Mouse (Mus musculus): Measurements from ENCODE around the gene Fam126b. TPM values are rescaled to one million over a fixed set of nuclear protein-coding genes. Genes with fewer than 3 reads are reported as not detected.

Fam126b gene
- total and polyA plus RNA-seq, 2 experiments: 1.8 to 33.0 TPM

- Histone ChIP-seq H3K4me1 (ENCODE audit: control insufficient read depth, insufficient read depth, low read length) (peaks cover 16% of the 10 kb centered on the region), H3K4me3 (ENCODE audit: insufficient read depth, low read depth, low read length) (no peak overlapping the region), H3K27ac (replicated peaks; ENCODE audit: insufficient read depth, low read depth, low read length) (no peak overlapping the region), H3K9ac (ENCODE audit: low read depth, low read length) (no peak overlapping the region), H3K27me3 (ENCODE audit: control insufficient read depth, insufficient read depth, low read length) (no peaks in the 10 kb centered on the region), H3K36me3 (ENCODE audit: control insufficient read depth, insufficient read depth, low read length) (no peaks in the 10 kb centered on the region), H3K79me2 (ENCODE audit: control insufficient read depth, insufficient read depth, low read length) (no peaks in the 10 kb centered on the region)
- TF ChIP-seq CTCF (IDR thresholded peaks at IDR 0.05; ENCODE audit: low read depth, low read length) (no peak), POLR2A (IDR thresholded peaks at IDR 0.05; ENCODE audit: extremely low read depth, insufficient read depth, low read length) (no peak)
- 81% methylated on average over 6 of the region's 6 CpGs for WGBS
- DNase-seq (ENCODE audit: extremely low read depth, low read depth, low spot score): no peak
Observed at GRCm38 (mm10) chr1:58617978-58618668, 32.0 kb upstream of the Fam126b start.

GRCm38 (mm10) chr1:58617076-58617475 lies 31.0 kb upstream of the Fam126b start:
- no peak overlapping the region for H3K9ac ChIP-seq (ENCODE audit: low read depth, low read length)
- H3K4me3 ChIP-seq (ENCODE audit: insufficient read depth, low read depth, low read length): no peak overlapping the region
- DNase-seq (ENCODE audit: extremely low read depth, low read depth, low spot score): no peak
- H3K27me3 ChIP-seq (ENCODE audit: control insufficient read depth, insufficient read depth, low read length): no peaks in the 10 kb centered on the region
- H3K4me1 ChIP-seq (ENCODE audit: control insufficient read depth, insufficient read depth, low read length): peaks cover 16% of the 10 kb centered on the region
- no peak overlapping the region for H3K27ac ChIP-seq (replicated peaks; ENCODE audit: insufficient read depth, low read depth, low read length)
- no peaks in the 10 kb centered on the region for H3K36me3 ChIP-seq (ENCODE audit: control insufficient read depth, insufficient read depth, low read length)
- WGBS: 87% methylated on average over 5 of the region's 5 CpGs
- no peaks in the 10 kb centered on the region for H3K79me2 ChIP-seq (ENCODE audit: control insufficient read depth, insufficient read depth, low read length)
- no peak for TF ChIP-seq POLR2A (IDR thresholded peaks at IDR 0.05; ENCODE audit: extremely low read depth, insufficient read depth, low read length)
- no peak for TF ChIP-seq CTCF (IDR thresholded peaks at IDR 0.05; ENCODE audit: low read depth, low read length)

- no peaks in the 10 kb centered on the region for H3K79me2 ChIP-seq (ENCODE audit: control insufficient read depth, insufficient read depth, low read length)
- H3K36me3 ChIP-seq (ENCODE audit: control insufficient read depth, insufficient read depth, low read length): no peaks in the 10 kb centered on the region
- H3K4me3 ChIP-seq (ENCODE audit: insufficient read depth, low read depth, low read length): no peak overlapping the region
- TF ChIP-seq CTCF (IDR thresholded peaks at IDR 0.05; ENCODE audit: low read depth, low read length): no peak
- no peak for TF ChIP-seq POLR2A (IDR thresholded peaks at IDR 0.05; ENCODE audit: extremely low read depth, insufficient read depth, low read length)
- H3K4me1 ChIP-seq (ENCODE audit: control insufficient read depth, insufficient read depth, low read length): peaks cover 18% of the 10 kb centered on the region
- WGBS: 47% methylated on average over 3 of the region's 3 CpGs
- H3K27ac ChIP-seq (replicated peaks; ENCODE audit: insufficient read depth, low read depth, low read length): peak overlapping the region; percentile 79; the same call in 1 of the 2 replicates
- no peaks in the 10 kb centered on the region for H3K27me3 ChIP-seq (ENCODE audit: control insufficient read depth, insufficient read depth, low read length)
- peak; percentile 52 for DNase-seq (ENCODE audit: extremely low read depth, low read depth, low spot score)
- H3K9ac ChIP-seq (ENCODE audit: low read depth, low read length): no peak overlapping the region
Observed at GRCm38 (mm10) chr1:58616176-58616575, 30.1 kb upstream of the Fam126b start.

- Histone ChIP-seq H3K79me2 (ENCODE audit: control insufficient read depth, insufficient read depth, low read length) (no peaks in the 10 kb centered on the region), H3K36me3 (ENCODE audit: control insufficient read depth, insufficient read depth, low read length) (no peaks in the 10 kb centered on the region), H3K9ac (ENCODE audit: low read depth, low read length) (no peak overlapping the region), H3K4me3 (ENCODE audit: insufficient read depth, low read depth, low read length) (0 out of 2 replicates have a peak overlapping the region, but pooled peaks have one; percentile 11), H3K27ac (replicated peaks; ENCODE audit: insufficient read depth, low read depth, low read length) (peak overlapping the region; percentile 98), H3K27me3 (ENCODE audit: control insufficient read depth, insufficient read depth, low read length) (no peaks in the 10 kb centered on the region), H3K4me1 (ENCODE audit: control insufficient read depth, insufficient read depth, low read length) (peaks cover 20% of the 10 kb centered on the region)
- DNase-seq (ENCODE audit: extremely low read depth, low read depth, low spot score): peak; percentile 88
- 61% methylated on average over 4 of the region's 4 CpGs for WGBS
- TF ChIP-seq POLR2A (IDR thresholded peaks at IDR 0.05; ENCODE audit: extremely low read depth, insufficient read depth, low read length) (no peak), CTCF (IDR thresholded peaks at IDR 0.05; ENCODE audit: low read depth, low read length) (no peak)
Observed at GRCm38 (mm10) chr1:58615146-58615545, 29.0 kb upstream of the Fam126b start.

- no peaks in the 10 kb centered on the region for H3K79me2 ChIP-seq (ENCODE audit: control insufficient read depth, insufficient read depth, low read length)
- H3K4me1 ChIP-seq (ENCODE audit: control insufficient read depth, insufficient read depth, low read length): peaks cover 20% of the 10 kb centered on the region
- DNase-seq (ENCODE audit: extremely low read depth, low read depth, low spot score): peak; percentile 97
- H3K36me3 ChIP-seq (ENCODE audit: control insufficient read depth, insufficient read depth, low read length): no peaks in the 10 kb centered on the region
- TF ChIP-seq CTCF (IDR thresholded peaks at IDR 0.05; ENCODE audit: low read depth, low read length): no peak
- TF ChIP-seq POLR2A (IDR thresholded peaks at IDR 0.05; ENCODE audit: extremely low read depth, insufficient read depth, low read length): no peak
- no peaks in the 10 kb centered on the region for H3K27me3 ChIP-seq (ENCODE audit: control insufficient read depth, insufficient read depth, low read length)
- WGBS: 36% methylated on average over 3 of the region's 3 CpGs
- H3K9ac ChIP-seq (ENCODE audit: low read depth, low read length): no peak overlapping the region
- H3K27ac ChIP-seq (replicated peaks; ENCODE audit: insufficient read depth, low read depth, low read length): peak overlapping the region; percentile 98
- no peak overlapping the region for H3K4me3 ChIP-seq (ENCODE audit: insufficient read depth, low read depth, low read length)
Observed at GRCm38 (mm10) chr1:58614424-58614823, 28.3 kb upstream of the Fam126b start.

GRCm38 (mm10) chr1:58613786-58614185 lies 27.7 kb upstream of the Fam126b start:
- H3K4me1 ChIP-seq (ENCODE audit: control insufficient read depth, insufficient read depth, low read length): peaks cover 22% of the 10 kb centered on the region
- no peak overlapping the region for H3K4me3 ChIP-seq (ENCODE audit: insufficient read depth, low read depth, low read length)
- 86% methylated on average over 6 of the region's 6 CpGs for WGBS
- TF ChIP-seq CTCF (IDR thresholded peaks at IDR 0.05; ENCODE audit: low read depth, low read length) (no peak), POLR2A (IDR thresholded peaks at IDR 0.05; ENCODE audit: extremely low read depth, insufficient read depth, low read length) (no peak)
- H3K9ac ChIP-seq (ENCODE audit: low read depth, low read length): no peak overlapping the region
- H3K36me3 ChIP-seq (ENCODE audit: control insufficient read depth, insufficient read depth, low read length): no peaks in the 10 kb centered on the region
- DNase-seq (ENCODE audit: extremely low read depth, low read depth, low spot score): no peak
- no peaks in the 10 kb centered on the region for H3K79me2 ChIP-seq (ENCODE audit: control insufficient read depth, insufficient read depth, low read length)
- no peak overlapping the region for H3K27ac ChIP-seq (replicated peaks; ENCODE audit: insufficient read depth, low read depth, low read length)
- no peaks in the 10 kb centered on the region for H3K27me3 ChIP-seq (ENCODE audit: control insufficient read depth, insufficient read depth, low read length)
